Mouse (Mus musculus) erythroblast, embryonic 14.5 days (primary cell): ENCODE measurements around the gene Arhgap28.

Source experiments
- GATA1 ChIP-seq: IDR thresholded peaks from 2 replicates; pipeline ENCODE4 v1.6.1; 2012; ENCODE audit warnings: low read length, inconsistent platforms, mixed read lengths
- TAL1 ChIP-seq: IDR thresholded peaks from 3 replicates; pipeline ENCODE4 v1.6.1; 2012; ENCODE audit warnings: low read length, inconsistent platforms, mixed read lengths

- TF ChIP-seq GATA1 (no peak), TAL1 (no peak)
Observed at GRCm38 (mm10) chr17:67912051-67912450, 91.9 kb downstream of the Arhgap28 start.
